Mouse (Mus musculus) heart, embryonic 16.5 days (tissue): ENCODE measurements around the gene Atp1a3. TPM values are rescaled to one million over a fixed set of nuclear protein-coding genes. Genes with fewer than 3 reads are reported as not detected.
"Not testable (repeated sequence)": the region's sequence is repeated elsewhere in the genome, so short reads cannot be mapped to it uniquely, and the experiment has no call there.

Experiments used
- ATAC-seq: fragments of 200-750 bp; cut with Nextera tagmentation; replicated peaks from 2 replicates; pipeline ENCODE4 v1.8.0; 2017; ENCODE audit warnings: moderate number of reproducible peaks; ENCODE audit not compliant: insufficient read depth, low FRiP score; ENCODE audit errors: extremely low read depth
- H3K27ac ChIP-seq: fragments of 300-500 bp; sonication (generic); 2 replicates; pipeline ENCODE4 v1.5.1; 2014; ENCODE audit warnings: mild to moderate bottlenecking, low read length, control low read depth, moderate library complexity
- H3K27me3 ChIP-seq: fragments of 300-500 bp; sonication (generic); 2 replicates; pipeline ENCODE4 v1.6.1; 2014; ENCODE audit warnings: low read length, mixed read lengths; ENCODE audit not compliant: control insufficient read depth, insufficient read depth
- H3K36me3 ChIP-seq: fragments of 300-500 bp; sonication (generic); 2 replicates; pipeline ENCODE4 v1.6.1; 2014; ENCODE audit not compliant: control insufficient read depth, insufficient read depth
- H3K4me1 ChIP-seq: fragments of 300-500 bp; sonication (generic); 2 replicates; pipeline ENCODE4 v1.6.1; 2014; ENCODE audit warnings: low read length, mixed read lengths; ENCODE audit not compliant: control insufficient read depth, insufficient read depth
- H3K4me2 ChIP-seq: fragments of 300-500 bp; sonication (generic); 2 replicates; pipeline ENCODE4 v1.6.1; 2014; ENCODE audit warnings: low read depth, mild to moderate bottlenecking, control low read depth, low read length
- H3K4me3 ChIP-seq: fragments of 300-500 bp; sonication (generic); 2 replicates; pipeline ENCODE4 v1.5.1; 2014; ENCODE audit warnings: mild to moderate bottlenecking, control low read depth, low read length
- H3K9ac ChIP-seq: fragments of 300-500 bp; sonication (generic); 2 replicates; pipeline ENCODE4 v1.6.1; 2014; ENCODE audit warnings: low read length, control low read depth
- H3K9me3 ChIP-seq: fragments of 300-500 bp; sonication (generic); replicated peaks from 2 replicates; pipeline ENCODE4 v1.6.1; 2016; ENCODE audit warnings: low read length; ENCODE audit not compliant: control insufficient read depth
- WGBS: fragments of 180-500 bp; shearing (Covaris S2); extraction: QIAGEN DNeasy Blood & Tissue Kit; methylation state at CpG from one replicate; pipeline ENCODE4 v1.1.7; 2014; 5-methylcytosine and 5-hydroxymethylcytosine counted together
- polyA plus RNA-seq: library from polyadenylated mRNA; unstranded; fragments of >200 nt; fragmentation: Nextera tagmentation; extraction: Ambion mirVana; gene quantifications from 2 replicates; pipeline ENCODE4 v1.2.1, GENCODE M21; 2015

The Atp1a3 gene
- polyA plus RNA-seq: 0.32 and 0.66 TPM in 2 replicates

DNA sequence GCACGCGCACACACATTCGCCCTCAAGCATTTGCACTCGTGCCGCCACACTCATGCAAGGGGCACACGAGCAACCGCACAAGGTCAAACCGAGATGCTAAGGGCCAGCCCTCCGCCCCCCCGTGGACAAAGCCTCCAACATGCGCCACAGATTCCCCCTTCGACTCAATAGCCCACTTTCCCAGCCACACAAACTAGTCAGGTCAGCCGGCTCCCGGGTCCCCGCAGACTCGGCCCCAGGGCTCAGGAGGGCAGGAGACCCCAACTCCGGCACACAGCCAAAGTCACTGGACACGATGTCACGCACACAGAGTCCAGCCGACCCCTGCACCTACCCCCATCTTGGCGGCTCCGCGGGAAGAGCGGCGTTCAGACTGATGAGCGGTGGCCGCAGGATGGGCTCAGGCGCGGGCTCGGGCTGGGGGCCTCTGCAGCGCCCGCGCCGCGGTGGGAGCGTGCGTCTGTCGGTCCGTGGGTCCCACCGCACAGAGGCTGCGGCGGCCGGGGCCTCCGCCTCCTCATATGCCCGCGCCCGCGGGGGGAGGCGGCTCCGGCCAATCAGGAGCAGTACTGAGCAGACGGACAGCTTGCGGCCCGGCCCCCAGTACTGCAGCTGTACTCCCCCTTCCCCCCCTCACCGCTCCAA is at the start of gene Atp1a3:
TSS of gene Atp1a3 (minus strand) at position 538 of the 645 bp plus-strand sequence.
- H3K4me2 ChIP-seq: peak within 1 kb of the TSS; percentile 59
- 2% methylated on average over 52 of the region's 54 CpGs for WGBS
- ATAC-seq: no peak
- peak within 1 kb of the TSS; percentile 44 for H3K4me3 ChIP-seq
- H3K9ac ChIP-seq: no peak within 1 kb of the TSS
- H3K9me3 ChIP-seq: no peaks in the 10 kb centered on the region
- no peaks in the 10 kb centered on the region for H3K36me3 ChIP-seq
- H3K27me3 ChIP-seq: peaks cover 68% of the 10 kb centered on the region
- H3K4me1 ChIP-seq: peaks cover 12% of the 10 kb centered on the region
- no peak within 1 kb of the TSS for H3K27ac ChIP-seq

DNA sequence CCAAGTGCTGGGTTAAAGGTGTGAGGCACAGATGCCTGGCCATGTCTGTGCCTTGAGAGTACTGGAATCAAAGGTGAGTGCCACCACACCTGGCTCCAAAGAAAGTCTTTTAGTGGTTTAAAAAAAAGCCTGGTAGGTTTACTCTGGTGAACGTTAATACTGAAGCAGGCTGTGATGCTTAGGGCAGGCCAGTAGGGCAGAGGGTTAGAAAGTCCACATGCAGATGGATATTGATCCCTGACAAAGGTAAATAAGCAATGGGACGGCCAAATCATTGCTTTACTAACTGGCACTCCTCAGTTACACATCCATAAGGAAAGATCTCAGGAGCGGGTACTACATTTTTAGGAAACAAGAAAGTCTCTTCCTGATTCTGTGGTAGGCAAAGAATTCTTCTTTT is 46.8 kb upstream of the Atp1a3 start:
- WGBS: 87% methylated on average over 3 of the region's 3 CpGs
- H3K36me3 ChIP-seq: peaks cover 10% of the 10 kb centered on the region; the same call in 1 of the 2 replicates
- ATAC-seq: no peak

GRCm38 (mm10) chr7:25049295-25049930 is 43.7 kb upstream of the Atp1a3 start:
- ATAC-seq: no peak
- H3K27ac ChIP-seq: no peak overlapping the region
- no peaks in the 10 kb centered on the region for H3K27me3 ChIP-seq
- no peaks in the 10 kb centered on the region for H3K9me3 ChIP-seq
- no peaks in the 10 kb centered on the region for H3K36me3 ChIP-seq
- H3K4me2 ChIP-seq: no peak overlapping the region
- peaks cover 7% of the 10 kb centered on the region; the same call in 1 of the 2 replicates for H3K4me1 ChIP-seq
- no peak overlapping the region for H3K4me3 ChIP-seq
- 59% methylated on average over 16 of the region's 16 CpGs for WGBS
- no peak overlapping the region for H3K9ac ChIP-seq

More for the DNA sequence above, 46.8 kb upstream of the Atp1a3 start:
- H3K27me3 ChIP-seq: no peaks in the 10 kb centered on the region
- H3K4me1 ChIP-seq: peaks cover 19% of the 10 kb centered on the region
- H3K4me2 ChIP-seq: no peak overlapping the region
- no peak overlapping the region for H3K9ac ChIP-seq
- no peak overlapping the region for H3K4me3 ChIP-seq
- no peaks in the 10 kb centered on the region for H3K9me3 ChIP-seq
- no peak overlapping the region for H3K27ac ChIP-seq

DNA sequence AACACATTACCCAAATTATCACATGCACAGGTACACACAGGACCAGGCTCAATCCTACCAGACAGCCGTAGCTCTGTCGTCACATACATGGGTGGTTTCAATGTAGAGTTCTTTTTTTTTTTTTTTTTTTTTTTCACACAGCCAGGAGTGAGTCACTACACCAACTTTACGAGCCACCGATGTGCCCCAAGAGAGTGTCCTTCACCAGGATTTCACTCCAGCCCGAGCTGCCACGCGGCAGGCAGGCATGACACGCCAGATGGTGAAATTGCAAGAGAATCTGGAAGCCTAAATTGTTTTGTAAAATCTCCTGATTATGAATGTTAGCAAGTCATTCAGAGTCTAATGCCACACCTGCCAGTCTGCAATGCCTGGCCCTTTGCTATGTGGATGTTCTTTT is 41.6 kb upstream of the Atp1a3 start:
- H3K36me3 ChIP-seq: no peaks in the 10 kb centered on the region
- H3K27ac ChIP-seq: no peak overlapping the region
- WGBS: 78% methylated on average over 8 of the region's 8 CpGs
- no peak overlapping the region for H3K9ac ChIP-seq
- peaks cover 7% of the 10 kb centered on the region; the same call in 1 of the 2 replicates for H3K4me1 ChIP-seq
- no peak overlapping the region for H3K4me3 ChIP-seq
- no peaks in the 10 kb centered on the region for H3K9me3 ChIP-seq
- ATAC-seq: no peak
- no peaks in the 10 kb centered on the region for H3K27me3 ChIP-seq
- H3K4me2 ChIP-seq: no peak overlapping the region

DNA sequence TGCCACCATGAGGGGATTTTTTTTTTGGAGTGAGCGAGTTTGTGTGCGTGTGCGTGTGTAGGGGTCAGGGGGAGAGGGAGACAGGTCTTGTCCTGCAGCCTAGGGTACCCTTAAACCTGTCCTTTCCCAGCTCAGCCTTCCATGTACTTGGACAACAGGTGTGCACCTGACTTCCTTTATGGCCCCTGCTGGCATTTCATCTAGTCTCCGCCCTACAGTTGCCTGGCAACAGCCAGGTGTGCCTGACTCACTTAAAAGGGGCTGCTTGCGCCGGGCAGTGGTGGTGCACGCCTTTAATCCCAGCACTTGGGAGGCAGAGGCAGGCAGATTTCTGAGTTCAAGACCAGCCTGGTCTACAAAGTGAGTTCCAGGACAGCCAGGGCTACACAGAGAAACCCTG is 38.8 kb upstream of the Atp1a3 start:
- not testable (repeated sequence) for H3K36me3 ChIP-seq, H3K9ac ChIP-seq, H3K9me3 ChIP-seq, H3K27me3 ChIP-seq, H3K4me2 ChIP-seq, H3K4me1 ChIP-seq, H3K27ac ChIP-seq, ATAC-seq, H3K4me3 ChIP-seq
- 89% methylated on average over 7 of the region's 7 CpGs for WGBS

DNA sequence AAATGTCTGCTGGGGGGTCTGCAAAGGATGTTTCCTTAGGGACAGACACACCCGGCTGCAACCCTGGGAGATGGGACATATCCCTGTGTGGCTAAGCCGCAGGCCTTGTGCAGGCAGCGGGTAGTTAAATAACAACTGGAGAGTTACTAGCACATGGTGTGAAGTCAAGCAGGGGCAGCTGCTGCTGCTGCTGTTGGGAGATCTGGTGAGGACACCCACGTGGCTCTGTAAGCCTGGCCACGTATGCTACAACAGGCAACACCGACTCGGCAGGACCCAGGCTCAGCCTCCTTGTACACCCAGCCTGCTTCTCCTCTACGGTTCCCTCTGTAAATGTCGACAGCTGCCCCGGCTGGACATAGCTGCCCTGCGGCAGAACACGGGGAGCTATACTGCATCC is 36.2 kb upstream of the Atp1a3 start:
- no peaks in the 10 kb centered on the region for H3K9me3 ChIP-seq
- no peak overlapping the region for H3K9ac ChIP-seq
- no peaks in the 10 kb centered on the region for H3K27me3 ChIP-seq
- H3K36me3 ChIP-seq: no peaks in the 10 kb centered on the region
- no peak for ATAC-seq
- no peak overlapping the region for H3K4me2 ChIP-seq
- no peak overlapping the region for H3K27ac ChIP-seq
- H3K4me1 ChIP-seq: no peaks in the 10 kb centered on the region
- 86% methylated on average over 12 of the region's 12 CpGs for WGBS
- no peak overlapping the region for H3K4me3 ChIP-seq

DNA sequence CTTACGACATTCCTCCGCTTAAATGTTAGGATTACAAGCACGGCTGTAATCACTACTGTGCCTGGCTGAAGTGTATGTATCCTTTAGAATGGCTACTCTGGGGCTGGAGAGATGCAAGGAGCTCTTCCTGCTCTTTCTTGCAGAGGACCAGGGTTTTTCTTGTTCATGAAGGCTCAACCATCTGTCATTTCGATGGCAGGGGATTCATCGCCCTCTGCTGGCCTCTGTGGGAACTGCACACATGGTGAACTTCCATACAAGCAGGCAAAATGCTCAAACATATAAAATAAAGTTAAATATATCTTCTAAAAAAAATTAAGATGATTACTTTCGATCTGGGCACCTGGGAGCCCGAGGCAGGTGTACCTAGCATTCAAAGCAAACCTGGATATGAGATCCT is 30.2 kb upstream of the Atp1a3 start:
- Histone ChIP-seq H3K4me3 (no peak overlapping the region), H3K4me2 (no peak overlapping the region), H3K27me3 (no peaks in the 10 kb centered on the region), H3K27ac (no peak overlapping the region), H3K9ac (no peak overlapping the region), H3K9me3 (no peaks in the 10 kb centered on the region), H3K4me1 (0 out of 2 replicates have a peak, but pooled peaks cover 4% of the 10 kb centered on the region), H3K36me3 (peaks cover 5% of the 10 kb centered on the region)
- ATAC-seq: no peak
- WGBS: 50% methylated on average over 7 of the region's 7 CpGs

GRCm38 (mm10) chr7:25034796-25035195 is 29.0 kb upstream of the Atp1a3 start:
- Histone ChIP-seq H3K27me3 (no peaks in the 10 kb centered on the region), H3K4me1 (0 out of 2 replicates have a peak, but pooled peaks cover 4% of the 10 kb centered on the region), H3K4me2 (no peak overlapping the region), H3K4me3 (no peak overlapping the region), H3K9me3 (no peaks in the 10 kb centered on the region), H3K36me3 (peaks cover 5% of the 10 kb centered on the region), H3K9ac (no peak overlapping the region), H3K27ac (no peak overlapping the region)
- ATAC-seq: no peak
- WGBS: 92% methylated on average over 4 of the region's 4 CpGs

- Histone ChIP-seq H3K9me3 (no peaks in the 10 kb centered on the region), H3K27me3 (no peaks in the 10 kb centered on the region), H3K4me2 (no peak overlapping the region), H3K27ac (no peak overlapping the region), H3K9ac (no peak overlapping the region), H3K4me1 (0 out of 2 replicates have a peak, but pooled peaks cover 4% of the 10 kb centered on the region), H3K4me3 (no peak overlapping the region), H3K36me3 (peaks cover 5% of the 10 kb centered on the region)
- WGBS: 80% methylated on average over 3 of the region's 3 CpGs
- no peak for ATAC-seq
Measured at GRCm38 (mm10) chr7:25031528-25031927, 25.8 kb upstream of the Atp1a3 start.
